Mouse (Mus musculus): Measurements from ENCODE around the gene C87436. TPM values are rescaled to one million over a fixed set of nuclear protein-coding genes. Genes with fewer than 3 reads are reported as not detected.
"Not testable (repeated sequence)": the region's sequence is repeated elsewhere in the genome, so short reads cannot be mapped to it uniquely, and the experiment has no call there.

C87436 gene
- total RNA-seq, 2 experiments from 2014 or later, result 13.5 to 14.7 TPM

DNA sequence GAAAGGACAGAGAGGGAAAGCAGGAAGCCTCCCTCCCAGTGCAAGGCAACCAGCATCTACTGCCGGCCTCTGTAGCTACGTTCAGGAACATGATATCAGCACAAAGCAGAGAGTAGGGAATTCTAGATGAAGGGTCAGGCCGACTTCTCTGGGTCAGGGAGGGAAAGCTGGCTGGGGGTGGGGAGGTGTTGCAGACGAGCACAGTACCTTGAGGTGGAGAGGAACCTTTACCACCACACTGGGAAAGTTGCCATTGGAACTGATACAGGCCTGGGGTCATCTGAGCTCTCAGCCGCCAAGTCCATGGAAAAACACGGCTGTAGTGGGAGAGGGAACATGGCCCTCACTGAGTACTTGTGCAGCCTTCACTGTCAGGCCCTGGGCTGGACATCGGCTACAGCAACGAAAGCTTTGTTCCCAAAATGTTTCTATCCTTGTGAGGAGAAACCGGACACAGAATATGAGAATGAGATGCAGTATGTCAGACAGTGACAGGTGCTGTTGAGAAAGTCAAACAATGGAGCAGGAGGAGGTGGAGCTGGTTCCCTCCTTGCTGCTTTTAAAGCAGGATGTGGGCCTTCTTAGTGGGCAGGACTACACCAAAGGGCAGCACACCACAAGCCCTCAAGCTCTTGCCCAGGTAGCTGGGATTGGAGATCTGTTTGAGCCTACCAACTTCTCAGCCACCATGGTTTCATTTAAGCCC lies 37.4 kb downstream of the C87436 start:
- DNase-seq (ENCODE audit: extremely low spot score in 1 of 2, low spot score in 2 of 2), result no peak
- intact Hi-C loops (cut with DNase I), result no loop called here

DNA sequence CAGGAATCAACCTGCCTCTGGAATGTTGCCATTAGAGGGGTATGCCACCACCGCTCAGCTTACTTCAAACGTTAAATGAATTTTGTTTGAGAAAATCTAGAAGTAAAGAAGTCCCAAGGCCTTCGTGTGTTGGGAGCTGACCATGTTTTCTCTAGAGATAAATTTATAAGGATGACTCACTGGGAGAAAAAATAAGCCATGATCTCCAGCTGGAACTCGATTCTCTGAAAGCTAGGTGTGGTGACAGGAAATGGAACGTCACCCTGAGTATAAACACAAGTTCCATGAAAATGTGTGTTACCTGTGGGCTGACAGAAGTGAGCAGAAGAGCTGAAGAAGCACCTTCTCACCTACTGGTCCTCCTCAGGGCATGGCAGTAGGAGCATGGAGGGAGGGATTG lies 38.8 kb downstream of the C87436 start:
- intact Hi-C loops (cut with DNase I), result no loop called here
- no peak for DNase-seq (ENCODE audit: extremely low spot score in 1 of 2, low spot score in 2 of 2)

DNA sequence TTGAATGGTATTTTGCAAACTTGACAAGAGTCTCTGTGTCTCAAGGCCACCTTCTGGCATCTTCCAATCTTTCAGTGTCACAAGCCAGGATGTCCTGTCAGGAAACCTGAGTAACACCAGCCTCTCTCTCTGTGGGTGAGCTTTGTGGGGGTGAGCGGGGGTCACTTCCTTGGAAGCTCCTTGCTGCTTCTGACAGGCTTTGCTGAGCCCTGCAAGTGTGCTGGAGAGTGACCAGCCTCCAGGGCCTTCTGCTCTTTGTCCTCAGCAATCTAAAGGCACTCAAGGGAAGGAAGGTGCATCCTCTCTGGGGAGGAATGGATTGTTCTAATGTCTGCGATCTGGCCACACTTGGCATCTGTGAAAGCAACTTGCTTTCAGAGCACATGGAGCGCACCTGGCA lies 41.1 kb downstream of the C87436 start:
- DNase-seq (ENCODE audit: extremely low spot score in 1 of 2, low spot score in 2 of 2), result peak in 1 of 2 experiments; percentile 62
- intact Hi-C loops (cut with DNase I), result no loop called here

DNA sequence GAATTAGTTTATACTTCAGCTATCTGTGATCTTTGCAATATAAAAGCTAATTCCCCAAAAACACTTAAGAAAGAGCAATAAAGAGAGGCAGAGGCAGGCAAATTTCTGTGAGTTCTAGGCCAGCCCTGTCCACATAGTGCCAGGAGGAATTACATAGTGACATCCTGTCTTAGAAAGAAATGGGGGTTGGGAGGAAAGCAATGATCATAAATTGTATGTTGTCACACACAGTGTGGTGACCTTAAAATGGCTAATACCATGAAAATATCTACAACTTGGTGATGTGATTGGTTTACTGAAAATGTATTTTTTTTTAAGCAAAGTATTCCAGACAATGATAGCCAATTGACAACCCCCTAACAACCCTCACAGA lies 41.6 kb downstream of the C87436 start:
- no peak for DNase-seq (ENCODE audit: extremely low spot score in 1 of 2, low spot score in 2 of 2)
- intact Hi-C loops (cut with DNase I), result no loop called here

DNA sequence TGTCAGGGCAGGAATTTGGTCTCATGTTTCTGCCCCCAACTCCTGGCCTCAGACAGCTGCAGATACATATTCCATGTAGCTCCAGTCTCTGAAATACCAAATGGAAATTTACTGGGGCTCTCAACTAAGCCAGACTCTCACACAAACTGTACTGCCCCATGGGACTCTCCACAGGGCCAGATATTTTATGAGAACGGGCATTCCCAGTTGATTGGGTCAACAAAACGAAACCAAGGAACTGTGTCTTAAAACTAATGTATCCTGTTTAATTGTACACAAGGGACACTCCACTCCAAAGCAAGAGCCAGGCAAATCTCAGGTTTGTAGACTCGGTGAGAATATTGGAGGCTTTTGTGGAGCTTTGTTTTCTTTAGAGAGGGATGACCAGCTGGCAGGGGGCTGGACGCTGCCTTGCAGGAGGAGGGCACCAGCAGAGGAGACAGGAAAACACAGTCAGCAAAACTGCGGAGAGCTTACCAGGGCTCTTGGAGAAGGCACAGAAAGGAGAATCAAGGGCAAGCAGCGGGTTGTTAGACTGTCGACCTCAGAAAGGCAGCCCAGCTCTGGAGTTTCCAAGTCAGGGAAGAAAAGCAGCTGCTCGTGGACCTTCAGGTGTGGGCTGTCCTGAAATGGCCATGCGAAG lies 42.1 kb downstream of the C87436 start:
- intact Hi-C loops (cut with DNase I), result no loop called here
- DNase-seq (ENCODE audit: extremely low spot score in 1 of 2, low spot score in 2 of 2), result peak in 1 of 2 experiments; percentile 57

DNA sequence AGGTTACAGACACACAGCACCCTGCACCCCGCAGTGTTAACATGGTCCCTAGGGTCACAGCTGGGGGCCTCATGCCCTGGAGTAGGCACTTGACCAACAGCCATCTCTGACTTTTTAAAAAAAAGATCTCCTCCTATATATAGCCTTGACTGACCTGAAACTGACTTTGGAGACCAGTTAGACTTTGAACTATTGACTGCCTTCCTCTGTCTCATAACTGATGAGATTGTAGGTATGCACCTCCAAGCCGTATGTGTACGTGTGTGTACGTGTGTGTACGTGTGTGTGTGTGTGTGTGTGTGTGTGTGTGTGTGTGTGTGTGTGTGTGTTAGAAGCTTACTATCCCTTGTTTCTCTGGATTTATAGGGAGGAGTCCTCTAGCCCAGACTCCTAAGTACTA lies 43.7 kb downstream of the C87436 start:
- DNase-seq (ENCODE audit: extremely low spot score in 1 of 2, low spot score in 2 of 2), result no peak
- intact Hi-C loops (cut with DNase I), result no loop called here

DNA sequence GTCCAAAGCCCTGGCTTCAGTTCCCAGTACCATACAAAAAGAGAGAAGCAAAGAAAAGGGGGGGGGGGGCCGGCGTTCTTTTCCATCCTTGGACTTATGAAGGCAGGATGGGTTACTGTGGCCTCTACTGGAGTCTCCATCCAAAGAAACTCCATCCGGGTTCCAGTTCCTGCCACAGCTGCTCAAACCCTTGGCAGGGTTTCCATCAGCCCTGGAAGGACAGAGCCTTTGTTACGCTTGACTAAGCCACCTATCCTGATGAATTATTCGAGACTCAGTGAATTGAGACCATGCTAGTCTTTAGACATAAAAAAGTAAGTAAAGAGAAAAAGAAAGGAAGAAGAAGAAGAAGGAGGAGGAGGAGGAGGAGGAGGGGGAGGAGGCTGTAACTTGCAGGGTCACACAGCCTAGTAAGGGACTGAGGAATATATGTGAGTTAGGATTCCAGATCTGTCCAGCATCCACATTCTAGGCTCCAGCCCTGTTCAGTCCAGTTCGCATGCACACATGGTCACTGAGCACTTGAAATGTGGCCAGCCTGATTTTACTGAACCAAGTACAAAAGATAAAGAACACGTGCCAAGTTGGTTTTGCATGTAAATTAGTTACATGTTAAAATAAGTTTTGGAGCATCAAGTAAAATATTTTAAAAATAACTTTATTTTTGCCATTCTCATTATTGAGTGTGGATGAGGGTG lies 47.9 kb downstream of the C87436 start:
- intact Hi-C loops (cut with DNase I), result loop anchor here (5.0 kb wide), 1 partner anchor 41 kb away; the partner anchor contains the start of gene Pcbp1
- DNase-seq (ENCODE audit: extremely low spot score in 1 of 2, low spot score in 2 of 2), result no peak

DNA sequence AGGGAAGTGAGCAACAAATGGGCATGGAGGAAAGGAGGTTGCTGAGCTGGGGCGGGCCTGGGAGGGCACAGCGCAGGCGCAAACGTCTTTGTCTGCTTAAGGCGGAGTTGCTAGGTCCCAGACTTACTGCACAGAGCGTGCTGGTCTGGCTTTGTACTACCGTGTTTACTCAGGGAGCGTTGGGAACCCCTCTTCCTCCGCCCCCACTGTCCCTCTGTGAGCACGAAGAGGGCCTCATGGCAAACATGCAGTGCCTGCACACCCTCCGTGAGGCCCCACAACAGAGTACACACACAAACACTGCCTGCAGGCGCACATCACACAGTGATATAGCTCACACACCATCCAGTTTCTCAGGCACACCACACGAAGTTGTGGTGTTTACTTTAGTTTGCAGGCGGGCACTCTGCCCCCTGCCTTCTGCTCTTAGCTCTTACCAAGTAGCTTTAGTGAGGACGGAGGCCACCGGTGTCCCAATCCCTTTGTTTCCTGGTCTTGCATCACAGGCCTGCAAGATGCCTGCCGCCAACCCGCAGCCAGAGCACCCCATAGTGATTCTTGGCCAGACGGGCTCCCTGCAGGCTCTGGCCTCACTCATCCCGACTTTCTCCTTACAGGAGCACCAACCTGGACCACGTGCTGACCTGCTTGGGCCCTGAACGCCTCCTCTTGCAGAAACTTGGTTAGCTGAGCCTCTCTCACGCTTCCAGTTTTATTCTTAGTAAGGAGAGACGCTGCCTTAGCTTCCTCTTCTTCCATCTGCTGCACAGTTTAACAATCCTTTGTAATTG lies 49.4 kb downstream of the C87436 start:
- intact Hi-C loops (cut with DNase I), result loop anchor here (5.0 kb wide), 1 partner anchor 40 kb away; the partner anchor contains the start of gene Pcbp1
- peak; percentile 63 to 89 for DNase-seq (ENCODE audit: extremely low spot score in 1 of 2, low spot score in 2 of 2)

DNA sequence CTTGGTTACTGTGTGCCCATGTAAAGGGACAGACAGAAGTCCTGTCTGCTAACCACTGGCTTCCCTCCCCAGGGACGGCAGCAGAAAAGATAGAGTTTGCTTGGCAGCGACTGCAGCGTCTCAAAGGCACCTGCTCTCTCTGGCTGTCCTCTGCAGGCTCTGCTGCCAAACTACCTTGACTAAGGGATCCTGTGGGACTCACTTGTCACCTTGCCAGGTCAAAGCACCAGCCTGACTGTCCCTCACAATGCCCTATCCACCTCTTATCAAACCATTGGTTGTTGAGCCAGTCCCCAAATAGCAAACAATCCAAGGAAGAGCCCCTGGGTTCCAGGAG lies 49.9 kb downstream of the C87436 start:
- intact Hi-C loops (cut with DNase I), result loop anchor here (5.0 kb wide), 1 partner anchor 39 kb away; the partner anchor contains the start of gene Pcbp1
- DNase-seq (ENCODE audit: extremely low spot score in 1 of 2, low spot score in 2 of 2), result no peak

DNA sequence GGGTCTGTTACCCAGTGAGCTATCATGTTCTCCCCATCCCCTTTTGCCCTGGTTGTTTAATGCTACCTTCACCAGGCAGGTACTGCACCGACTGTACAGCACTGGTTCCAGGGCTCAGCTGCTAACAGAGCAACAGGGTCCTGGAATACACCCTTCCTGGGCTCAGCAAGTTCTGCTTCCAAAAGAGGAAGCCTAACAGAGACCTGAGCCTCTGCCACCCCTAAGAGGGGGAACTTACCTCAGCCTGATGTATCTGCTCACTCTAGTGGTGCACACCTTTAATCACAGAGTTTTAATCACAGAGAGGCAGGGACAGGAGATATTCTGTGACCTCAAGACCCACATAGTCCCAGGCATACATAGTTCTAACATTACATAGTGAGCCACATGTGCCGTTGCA lies 51.8 kb downstream of the C87436 start:
- DNase-seq (ENCODE audit: extremely low spot score in 1 of 2, low spot score in 2 of 2), result no peak
- intact Hi-C loops (cut with DNase I), result loop anchor here (5.0 kb wide), 1 partner anchor 37 kb away; the partner anchor contains the start of gene Pcbp1

DNA sequence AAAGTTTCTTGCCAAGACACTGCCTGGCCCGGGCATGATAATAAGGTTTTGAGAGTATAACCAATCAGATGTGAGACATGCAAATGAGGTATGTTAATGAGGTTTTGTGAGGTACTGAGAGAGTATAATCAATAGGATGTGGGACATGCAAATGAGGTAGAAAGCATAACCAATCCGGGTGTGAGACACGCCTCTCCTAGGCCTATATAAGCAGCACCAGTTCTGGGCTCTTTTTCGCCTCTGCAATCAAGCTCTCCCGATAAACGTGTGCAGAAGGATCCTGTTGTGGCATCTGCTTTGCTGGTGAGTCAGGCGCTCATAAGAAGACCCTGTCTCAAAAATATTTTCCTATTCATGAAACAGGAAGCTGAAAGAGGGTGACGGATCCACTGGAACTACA lies 52.2 kb downstream of the C87436 start:
- DNase-seq (ENCODE audit: extremely low spot score in 1 of 2, low spot score in 2 of 2); intact Hi-C loops (cut with DNase I): not testable (repeated sequence)

DNA sequence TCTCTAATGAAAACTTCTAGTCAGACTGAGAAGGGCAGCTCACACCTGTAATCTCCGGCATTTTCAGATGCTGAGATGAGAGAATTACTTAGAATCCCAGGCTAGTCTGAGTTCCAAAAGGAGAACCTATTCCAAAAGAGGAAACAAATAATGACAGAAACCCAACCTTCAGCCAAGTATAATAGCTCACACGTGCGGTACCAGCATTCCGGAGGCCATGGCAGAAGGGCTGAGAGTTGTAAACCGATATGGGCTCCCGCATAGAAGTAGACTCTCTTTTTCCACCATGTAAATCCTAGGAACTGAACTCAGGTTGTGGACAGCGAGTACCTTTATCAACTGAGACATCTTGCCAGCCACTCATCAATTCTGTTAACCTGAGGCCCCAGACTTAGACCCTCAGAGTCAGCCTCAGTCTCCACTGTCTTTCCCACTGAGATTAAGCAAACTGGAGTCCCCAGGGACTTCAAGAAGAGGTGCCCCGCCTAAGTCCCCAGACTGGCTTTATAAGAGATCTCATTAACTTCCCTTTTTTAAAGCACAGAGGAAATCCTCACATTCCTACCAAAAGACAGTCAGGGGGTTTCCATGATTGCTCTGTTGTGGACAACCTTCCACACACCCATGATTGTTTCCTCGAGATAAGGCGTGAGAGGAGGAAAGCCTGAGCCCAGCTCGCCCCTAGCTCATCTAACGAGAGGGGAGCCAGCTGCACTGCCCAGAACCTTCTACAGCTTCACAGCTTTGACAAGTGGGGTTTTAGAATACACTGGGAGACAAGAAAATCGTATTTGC lies 55.5 kb downstream of the C87436 start:
- DNase-seq (ENCODE audit: extremely low spot score in 1 of 2, low spot score in 2 of 2), result no peak
- intact Hi-C loops (cut with DNase I), result no loop called here

DNA sequence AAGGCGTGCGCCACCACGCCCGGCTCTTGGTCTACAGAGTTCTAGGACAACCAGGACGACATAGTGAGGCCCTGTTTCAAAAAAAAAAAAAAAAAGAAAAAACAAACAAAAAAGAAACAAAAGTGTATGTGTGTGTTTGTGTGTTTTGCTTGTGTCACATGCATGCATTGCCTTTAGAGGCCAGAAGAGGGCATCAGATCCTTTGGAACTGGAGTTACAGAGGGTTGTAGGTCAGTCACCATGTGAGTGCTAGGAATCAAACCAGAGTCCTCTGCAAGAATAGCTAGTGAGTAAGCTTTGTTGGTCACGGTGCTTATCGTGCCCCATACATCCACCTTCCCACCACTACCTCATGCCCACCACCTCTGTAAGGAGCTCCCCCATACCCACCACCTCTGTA lies 56.6 kb downstream of the C87436 start:
- DNase-seq (ENCODE audit: extremely low spot score in 1 of 2, low spot score in 2 of 2), result no peak
- intact Hi-C loops (cut with DNase I), result no loop called here

DNA sequence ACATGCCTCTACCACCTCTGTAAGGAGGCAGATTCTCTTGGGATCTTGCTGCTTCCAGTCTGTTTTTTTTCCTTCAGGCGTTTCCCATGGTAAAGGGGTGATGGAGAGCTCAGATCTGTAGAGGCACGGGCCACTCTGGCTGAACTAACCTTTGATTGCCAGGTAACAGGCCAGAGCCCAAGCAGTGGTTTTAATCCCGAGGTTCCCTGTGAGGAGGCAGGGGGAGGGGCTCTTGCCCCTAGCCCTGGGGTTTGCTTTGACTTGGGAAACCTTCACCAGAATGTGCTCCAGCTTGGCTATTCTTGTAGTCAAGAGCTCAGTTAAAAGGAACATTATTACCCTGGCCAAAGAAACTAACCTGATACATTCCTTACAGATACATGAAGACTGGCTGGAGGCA lies 57.5 kb downstream of the C87436 start:
- intact Hi-C loops (cut with DNase I), result no loop called here
- DNase-seq (ENCODE audit: extremely low spot score in 1 of 2, low spot score in 2 of 2), result no peak

DNA sequence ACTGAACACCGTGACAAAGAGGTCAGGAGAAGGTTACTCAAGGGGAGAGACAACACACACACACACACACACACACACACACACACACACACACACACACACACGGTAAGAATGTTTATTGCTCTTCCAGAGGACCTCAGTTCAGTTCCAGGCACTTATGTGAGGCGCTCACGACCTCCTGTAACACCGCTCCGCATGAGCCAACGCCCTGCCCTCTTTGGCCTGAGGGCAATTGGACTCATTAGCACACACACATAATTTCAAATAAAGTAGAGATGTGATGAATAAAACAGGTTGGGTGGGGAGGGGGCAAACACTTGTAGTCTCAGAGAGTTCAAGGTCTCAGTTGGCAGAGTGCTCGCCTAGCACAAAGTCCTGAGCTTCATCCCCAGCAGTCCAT lies 58.0 kb downstream of the C87436 start:
- intact Hi-C loops (cut with DNase I), result no loop called here
- DNase-seq (ENCODE audit: extremely low spot score in 1 of 2, low spot score in 2 of 2), result no peak

DNA sequence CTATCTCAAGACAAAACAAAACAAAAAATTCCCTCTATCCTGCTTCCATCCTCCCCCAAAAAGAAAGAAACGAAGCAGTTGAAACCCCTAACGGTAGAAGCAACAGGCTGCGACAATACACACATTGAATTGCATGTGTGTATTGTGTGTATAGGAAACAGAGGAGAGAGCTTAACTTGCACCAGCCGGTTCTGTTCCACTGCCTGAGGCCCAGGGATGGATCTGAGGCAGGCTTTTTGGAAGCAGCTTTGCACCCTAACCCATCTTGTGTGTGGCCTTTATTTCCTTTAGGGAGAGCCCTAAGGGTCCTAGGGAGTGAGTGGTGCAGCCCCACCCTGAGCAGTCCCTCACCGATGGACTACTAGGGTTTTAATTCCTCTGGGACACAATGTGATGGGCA lies 58.4 kb downstream of the C87436 start:
- DNase-seq (ENCODE audit: extremely low spot score in 1 of 2, low spot score in 2 of 2), result no peak
- intact Hi-C loops (cut with DNase I), result no loop called here

DNA sequence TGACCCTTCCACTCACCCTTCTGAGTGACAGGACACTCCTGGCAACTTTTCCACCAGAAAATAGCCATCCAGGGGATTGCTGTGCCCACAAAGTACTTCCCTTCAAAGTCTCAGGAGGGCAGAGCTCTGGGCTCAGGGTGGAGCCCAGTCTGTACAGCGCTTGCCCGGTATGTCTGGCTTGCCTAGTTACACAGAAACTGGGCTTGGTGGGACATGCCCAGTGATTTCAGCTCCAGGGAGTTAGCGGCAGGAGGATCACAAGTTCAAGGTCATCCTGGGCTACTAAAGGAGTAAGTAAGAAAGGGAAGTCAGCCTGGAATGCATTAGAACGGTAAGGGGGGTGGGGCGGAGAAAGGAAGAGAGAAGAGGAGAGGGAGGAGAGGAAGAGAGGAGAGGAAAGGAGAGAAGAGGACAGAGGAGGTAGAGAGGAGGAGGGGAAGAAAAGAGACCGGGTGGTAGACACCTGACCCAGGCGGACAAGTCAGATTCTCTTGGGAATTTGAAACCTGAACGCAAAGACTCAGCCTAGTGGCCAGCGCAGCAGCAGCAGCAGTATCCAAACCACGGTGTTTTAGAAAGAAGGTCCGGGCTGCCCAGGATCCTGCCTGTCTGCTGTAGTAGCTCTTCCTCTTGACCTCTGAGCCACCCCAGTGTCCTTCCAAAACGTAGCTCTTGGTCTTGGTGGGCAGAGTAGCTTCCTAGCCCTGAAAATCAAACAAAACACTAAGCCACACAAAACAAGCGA lies 59.1 kb downstream of the C87436 start:
- intact Hi-C loops (cut with DNase I), result no loop called here
- peak in 1 of 2 experiments; percentile 45 for DNase-seq (ENCODE audit: extremely low spot score in 1 of 2, low spot score in 2 of 2)

Measured in left cerebral cortex, postnatal 10 days (tissue).